Mouse (Mus musculus) layer of hippocampus, postnatal 36 days (tissue): ENCODE measurements at regions not wholly inside any gene's neighbourhood (a gene's known extent, or its start where the extent isn't known, plus 50 kb on each side); places are given as distances from the start of the nearest gene placed in this dataset.

Experiments
- DNase-seq, 2 experiments: peaks; one replicate each; pipeline ENCODE4 v3.0.0; 2022

- DNase-seq = no peak
These were observed 243.7 kb upstream of the Nbea start for GRCm38 (mm10) chr3:56427201-56427600.

GRCm38 (mm10) chr3:56397851-56398496 is 214.5 kb upstream of the Nbea start:
- no peak for DNase-seq

- no peak for DNase-seq
These were observed 209.6 kb upstream of the Nbea start for GRCm38 (mm10) chr3:56393134-56393533.

- no peak for DNase-seq
These were observed 196.8 kb upstream of the Nbea start for GRCm38 (mm10) chr3:56380316-56380715.

- no peak for DNase-seq
These were observed 196.0 kb upstream of the Nbea start for GRCm38 (mm10) chr3:56379500-56379899.

- DNase-seq = peak; percentile 17 to 36
These were observed 179.0 kb upstream of the Nbea start for GRCm38 (mm10) chr3:56362543-56362942.

GRCm38 (mm10) chr3:56357035-56357701 is 173.7 kb upstream of the Nbea start:
- peak in 1 of 2 experiments; percentile 23 for DNase-seq

- peak in 1 of 2 experiments; percentile 16 for DNase-seq
These were observed 172.8 kb upstream of the Nbea start for GRCm38 (mm10) chr3:56356163-56356882.
